Mouse (Mus musculus) inflammation-experienced regulatory T-cells, adult 6 months (primary cell): Measurements from ENCODE around the gene Klk1b26. TPM values are rescaled to one million over a fixed set of nuclear protein-coding genes. Genes with fewer than 3 reads are reported as not detected.
"Not testable (repeated sequence)": the region's sequence is repeated elsewhere in the genome, so short reads cannot be mapped to it uniquely, and the experiment has no call there.

Source experiments
- ATAC-seq: one replicate; pipeline ENCODE4 v1.8.0; 2017
- polyA plus RNA-seq, 3 experiments: library from polyadenylated mRNA; unstranded; fragments of 100-300 nt; shearing (Covaris generic); gene quantifications; one replicate each; pipeline ENCODE4 v1.2.1; 2017

Klk1b26 gene
- polyA plus RNA-seq, result not detected

DNA sequence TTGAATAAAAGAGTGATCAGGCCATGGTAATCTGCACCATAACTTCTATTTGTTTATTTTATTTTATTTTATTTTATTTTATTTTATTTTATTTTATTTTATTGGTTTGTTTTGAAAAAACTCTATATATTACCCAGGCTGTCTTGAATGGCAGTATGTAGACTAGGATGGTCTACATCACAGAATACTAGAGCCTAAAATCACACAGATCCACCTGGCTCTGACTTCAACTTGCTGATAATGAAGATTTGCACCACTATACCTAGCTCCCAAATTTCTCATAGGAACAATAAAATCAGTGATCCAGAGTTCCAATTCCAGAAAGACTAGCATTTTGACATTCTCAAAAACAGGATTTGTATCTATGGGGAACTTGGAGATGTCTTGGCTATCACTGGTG lies at the start of gene Klk1b26:
Gene Klk1b26, plus strand, starts transcription at position 301 of the 400 bp plus-strand sequence.
- ATAC-seq, result not testable (repeated sequence)

DNA sequence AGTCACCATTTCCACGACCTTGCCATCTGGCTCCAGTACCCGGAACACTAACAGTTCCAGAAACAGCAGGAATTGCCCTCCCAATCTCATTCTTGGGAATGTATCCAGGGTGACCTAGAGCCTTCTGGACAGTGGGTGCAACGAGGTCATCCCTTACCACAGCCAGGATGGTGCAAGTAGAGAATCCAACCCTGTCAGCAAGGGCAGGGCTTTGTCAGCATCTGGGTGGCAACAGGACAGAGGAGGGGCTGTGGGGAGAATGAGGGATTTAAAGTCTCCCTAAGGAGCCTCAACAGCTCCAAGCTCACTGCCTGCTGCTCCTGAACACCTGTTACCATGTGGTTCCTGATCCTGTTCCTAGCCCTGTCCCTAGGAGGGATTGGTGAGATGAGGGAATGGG lies 45.5 kb upstream of the Klk1b26 start, which contains the start of gene Klk1b1:
Gene Klk1b1, plus strand, starts transcription at position 301 of the 400 bp plus-strand sequence.
- ATAC-seq, result no peak

DNA sequence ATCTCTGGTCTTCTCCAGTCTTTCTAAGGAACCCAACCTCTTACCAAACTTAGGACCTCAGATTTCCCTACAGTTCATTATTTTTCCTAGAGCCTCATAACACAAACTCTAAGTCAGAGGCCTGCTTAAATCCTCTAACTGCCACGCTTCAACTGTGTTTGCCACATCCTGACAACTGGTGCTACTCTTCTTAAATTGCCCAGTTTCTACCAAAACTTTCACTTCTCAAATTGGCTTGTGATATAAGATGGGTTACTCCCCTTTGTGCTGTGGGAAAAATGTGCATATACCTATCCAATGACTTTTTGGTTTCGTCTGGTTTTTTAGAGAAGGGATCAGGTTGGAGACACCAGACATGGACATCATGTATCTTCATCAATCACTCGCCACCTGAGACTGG lies 44.9 kb upstream of the Klk1b26 start:
- ATAC-seq, result no peak

DNA sequence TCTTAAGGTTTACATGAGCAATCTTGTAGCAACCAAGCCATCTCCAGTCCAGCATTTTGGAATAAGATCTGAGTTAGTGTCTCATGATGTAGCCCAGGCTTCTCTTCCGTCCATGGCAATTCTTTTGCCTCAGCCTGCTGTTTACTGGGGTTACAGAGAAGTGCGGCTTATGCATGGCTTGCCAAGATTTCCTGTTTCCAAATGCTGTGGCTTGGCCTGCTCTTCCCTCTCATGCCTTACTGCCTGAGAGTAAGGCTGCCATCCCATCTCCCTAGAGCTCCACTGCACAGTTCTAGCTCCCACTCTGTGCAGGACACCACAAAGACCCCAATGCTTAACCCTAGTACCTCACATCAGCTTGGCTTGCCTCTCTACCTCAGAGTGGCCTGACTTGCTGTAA lies 44.4 kb upstream of the Klk1b26 start:
- no peak for ATAC-seq

DNA sequence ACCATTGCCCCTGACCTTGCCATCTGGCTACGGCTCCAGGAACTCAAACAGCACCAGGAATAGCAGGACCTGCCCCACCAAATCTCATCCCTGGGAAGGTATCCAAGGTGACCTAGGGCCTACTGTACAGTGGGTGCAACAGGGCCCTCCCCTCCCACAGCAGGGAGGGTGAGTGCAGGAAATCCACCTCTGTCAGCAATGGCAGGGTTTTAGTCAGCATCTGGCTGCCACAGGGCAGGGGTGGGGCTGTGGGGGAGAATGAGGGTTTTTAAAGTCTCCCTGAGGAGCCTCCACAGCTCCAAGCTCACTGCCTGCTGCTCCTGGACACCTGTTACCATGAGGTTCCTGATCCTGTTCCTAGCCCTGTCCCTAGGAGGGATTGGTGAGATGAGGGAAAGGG lies 36.2 kb upstream of the Klk1b26 start, which contains the start of gene Klk1b9:
Gene Klk1b9, plus strand, starts transcription at position 301 of the 400 bp plus-strand sequence.
- not testable (repeated sequence) for ATAC-seq

DNA sequence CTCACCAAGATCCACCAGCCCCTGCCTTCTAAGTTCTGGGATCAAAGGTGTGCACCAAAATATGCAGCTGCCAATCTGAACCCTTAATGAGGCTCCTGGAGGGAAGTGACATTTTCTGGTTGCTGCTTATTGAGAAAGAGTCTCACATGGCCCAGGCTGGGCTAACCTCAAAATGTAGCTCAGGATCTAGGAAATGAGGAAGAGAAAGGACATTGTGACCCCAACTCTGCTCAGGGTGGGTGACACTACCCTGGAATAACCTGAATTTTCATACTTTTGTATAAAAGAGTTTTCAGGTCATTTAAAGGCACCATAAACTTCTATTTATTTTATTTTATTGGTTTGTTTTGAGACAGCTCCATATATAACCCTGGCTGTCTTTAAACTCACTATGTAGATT lies 26.3 kb upstream of the Klk1b26 start:
- no peak for ATAC-seq

DNA sequence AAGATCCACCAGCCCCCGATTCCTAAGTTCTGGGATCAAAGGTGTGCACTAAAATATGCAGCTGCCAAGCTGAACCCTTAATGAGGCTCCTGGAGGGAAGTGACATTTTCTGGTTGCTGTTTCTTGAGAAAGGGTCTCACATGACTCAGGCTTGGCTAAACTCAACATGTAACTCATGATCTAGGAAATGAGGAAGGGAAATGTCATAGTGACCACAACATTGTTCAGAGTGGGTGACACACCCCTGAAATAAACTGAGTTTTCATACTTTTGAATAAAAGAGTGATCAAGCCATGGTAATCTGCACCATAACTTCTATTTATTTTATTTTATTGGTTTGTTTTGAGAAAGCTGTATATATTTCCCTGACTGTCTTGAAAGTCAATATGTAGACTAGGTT lies 17.1 kb upstream of the Klk1b26 start:
- ATAC-seq, result not testable (repeated sequence)

DNA sequence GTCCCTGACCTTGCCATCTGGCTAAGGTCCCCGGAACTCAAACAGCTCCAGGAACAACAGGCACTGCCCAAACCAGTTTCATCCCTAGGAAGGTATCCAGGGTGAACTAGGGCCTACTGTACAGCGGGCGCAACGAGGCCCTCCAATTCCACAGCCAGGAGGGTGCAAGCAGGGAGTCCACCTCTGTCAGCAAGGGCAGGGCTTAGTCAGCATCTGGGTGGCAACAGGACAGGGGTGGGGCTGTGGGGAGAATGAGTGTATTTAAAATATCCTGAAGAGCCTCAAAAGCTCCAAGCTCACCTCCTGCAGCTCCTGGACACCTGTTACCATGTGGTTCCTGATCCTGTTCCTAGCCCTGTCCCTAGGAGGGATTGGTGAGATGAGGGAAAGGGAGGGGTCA lies 16.4 kb upstream of the Klk1b26 start, which contains the start of gene Klk1b11:
Gene Klk1b11, plus strand, starts transcription at position 301 of the 400 bp plus-strand sequence.
- ATAC-seq, result not testable (repeated sequence)

DNA sequence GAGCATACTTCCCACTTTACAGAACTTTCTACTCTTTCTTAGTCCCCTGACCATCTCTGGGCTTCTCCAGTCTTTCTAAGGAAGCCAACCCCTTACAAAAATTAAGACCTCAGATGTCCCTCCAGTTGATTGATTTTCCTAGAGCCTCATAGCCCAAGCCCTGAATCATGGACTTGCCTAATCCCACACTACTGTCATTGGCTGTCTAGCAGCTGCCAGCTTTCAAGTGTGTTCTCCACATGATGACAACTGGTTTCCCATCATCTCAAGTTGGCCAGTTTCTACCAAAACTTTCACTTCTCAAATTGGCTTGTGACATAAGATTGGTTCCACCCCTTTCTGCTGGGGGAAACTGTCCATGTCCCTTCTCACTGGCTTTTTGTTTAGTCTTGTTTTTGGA lies 7.1 kb upstream of the Klk1b26 start:
- no peak for ATAC-seq

DNA sequence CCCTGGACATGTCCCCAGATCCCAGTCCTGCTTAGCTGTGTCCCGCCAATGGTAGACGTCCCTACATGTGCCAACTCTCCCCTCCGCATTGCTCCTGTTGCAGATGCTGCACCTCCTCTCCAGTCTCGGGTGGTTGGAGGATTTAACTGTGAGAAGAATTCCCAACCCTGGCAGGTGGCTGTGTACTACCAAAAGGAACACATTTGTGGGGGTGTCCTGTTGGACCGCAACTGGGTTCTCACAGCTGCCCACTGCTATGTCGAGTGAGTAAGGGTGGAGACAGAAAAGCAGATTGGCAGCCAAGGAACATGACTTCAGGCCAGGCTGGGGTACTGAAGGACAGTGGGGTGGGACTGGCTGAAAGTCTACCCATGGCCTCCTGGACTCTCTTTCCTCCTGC lies 2.7 kb downstream of the Klk1b26 start:
- not testable (repeated sequence) for ATAC-seq

DNA sequence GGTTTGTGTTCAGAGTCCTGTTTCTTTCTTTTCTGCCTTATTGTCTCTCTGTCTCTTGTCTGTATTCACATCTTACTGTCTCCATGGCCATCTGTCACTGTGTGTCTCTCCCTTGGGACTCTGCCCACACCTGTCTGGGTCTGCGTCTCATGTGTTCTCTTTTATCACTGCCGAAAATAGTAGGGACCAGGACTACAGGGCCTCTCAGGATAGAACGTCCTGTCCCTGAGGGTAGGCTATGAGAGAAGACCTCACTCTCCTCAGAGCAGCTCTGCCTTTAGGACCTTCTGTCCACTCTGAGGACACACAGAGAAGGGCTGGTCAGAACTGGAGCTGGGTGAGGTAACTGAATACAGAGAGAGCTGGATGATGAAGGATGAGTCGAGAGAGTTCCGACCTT lies 3.1 kb downstream of the Klk1b26 start:
- no peak for ATAC-seq

DNA sequence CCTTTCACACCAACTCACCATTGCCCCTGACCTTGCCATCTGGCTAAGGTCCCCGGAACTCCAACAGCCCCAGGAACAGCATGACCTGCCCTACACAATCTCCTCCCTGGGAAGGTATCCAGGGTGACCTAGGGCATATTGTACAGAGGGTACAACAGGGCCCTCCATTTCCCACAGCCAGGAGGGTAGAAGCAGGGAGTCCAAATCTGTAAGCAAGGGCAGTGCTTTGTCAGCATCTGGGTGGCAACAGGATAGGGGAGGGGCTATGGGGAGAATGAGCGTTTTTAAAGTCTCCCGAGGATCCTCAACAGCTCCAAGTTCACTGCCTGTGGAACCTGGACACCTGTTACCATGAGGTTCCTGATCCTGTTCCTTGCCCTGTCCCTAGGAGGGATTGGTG lies 40.0 kb downstream of the Klk1b26 start, which contains the start of gene Klk1b27:
Gene Klk1b27, plus strand, starts transcription at position 301 of the 400 bp plus-strand sequence.
- not testable (repeated sequence) for ATAC-seq

Other genes starting within 250 kb of the Klk1b26 start
- gene Klk12, start 243.3 kb upstream of the Klk1b26 start, polyA plus RNA-seq, result not detected
- under 1 TPM in 1 of 3 experiments, not detected in 2; 0.46 TPM for gene Klk11, start 237.6 kb upstream of the Klk1b26 start, polyA plus RNA-seq
- gene Klk10, start 231.1 kb upstream of the Klk1b26 start, polyA plus RNA-seq, result under 1 TPM in 1 of 3 experiments, not detected in 2; 0.73 TPM
- gene Klk9, start 220.3 kb upstream of the Klk1b26 start, polyA plus RNA-seq, result not detected
- 100 to 1,000 TPM; 127 to 173 (median 148) TPM for gene Klk8, start 214.6 kb upstream of the Klk1b26 start, polyA plus RNA-seq
- gene Klk7, start 200.9 kb upstream of the Klk1b26 start, polyA plus RNA-seq, result under 1 TPM in 1 of 3 experiments, not detected in 2; 0.17 TPM
- under 1 TPM in 1 of 3 experiments, not detected in 2; 0.52 TPM for gene Klk6, start 187.7 kb upstream of the Klk1b26 start, polyA plus RNA-seq
- gene Klk5, start 170.2 kb upstream of the Klk1b26 start, polyA plus RNA-seq, result not detected
- not detected for gene Klk4, start 131.0 kb upstream of the Klk1b26 start, polyA plus RNA-seq
- gene Klk15, start 78.4 kb upstream of the Klk1b26 start, polyA plus RNA-seq, result not detected
- not detected for gene Klk1b8, start 61.5 kb upstream of the Klk1b26 start, polyA plus RNA-seq
- gene Klk1b1, start 45.4 kb upstream of the Klk1b26 start, polyA plus RNA-seq, result not detected
- 1 to 10 TPM in 2 of 3 experiments, not detected in 1; 1.5 to 2.8 TPM for gene Klk1b9, start 36.1 kb upstream of the Klk1b26 start, polyA plus RNA-seq
- not detected for gene Klk1b11, start 16.3 kb upstream of the Klk1b26 start, polyA plus RNA-seq
- 1 to 10 TPM; 3.3 to 6.3 (median 4.1) TPM for gene Klk1b27, start 40.1 kb downstream of the Klk1b26 start, polyA plus RNA-seq
- gene Klk1b21, start 90.2 kb downstream of the Klk1b26 start, polyA plus RNA-seq, result not detected
- gene Klk1b22, start 100.5 kb downstream of the Klk1b26 start, polyA plus RNA-seq, result not detected
- gene Klk1b16, start 124.6 kb downstream of the Klk1b26 start, polyA plus RNA-seq, result not detected
- not detected for gene Klk1b24, start 176.1 kb downstream of the Klk1b26 start, polyA plus RNA-seq
- gene Klk1b3, start 186.0 kb downstream of the Klk1b26 start, polyA plus RNA-seq, result not detected
- not detected for gene Klk1b4, start 195.3 kb downstream of the Klk1b26 start, polyA plus RNA-seq
- not detected for gene Klk1b5, start 203.8 kb downstream of the Klk1b26 start, polyA plus RNA-seq
- gene Klk1, start 213.2 kb downstream of the Klk1b26 start, polyA plus RNA-seq, result under 1 TPM in 1 of 3 experiments, not detected in 2; 0.44 TPM
- under 1 TPM in 1 of 3 experiments, not detected in 2; 0.38 TPM for gene Gm36864, start 224.0 kb downstream of the Klk1b26 start, polyA plus RNA-seq
- gene 1700028J19Rik, start 234.5 kb downstream of the Klk1b26 start, polyA plus RNA-seq, result 1 to 10 TPM; 1.3 to 2.5 (median 1.6) TPM
- gene 2410002F23Rik, start 234.6 kb downstream of the Klk1b26 start, polyA plus RNA-seq, result 100 to 1,000 TPM in 1 of 3 experiments, 10 to 100 TPM in 2; 47.7 to 133 (median 97.4) TPM
- not detected for gene Acp4, start 245.2 kb downstream of the Klk1b26 start, polyA plus RNA-seq
- gene Gm15517, start 249.3 kb downstream of the Klk1b26 start, polyA plus RNA-seq, result not detected